Mouse (Mus musculus) heart, postnatal 25 days (tissue): ENCODE results near the gene Fosb. TPM values are rescaled to one million over a fixed set of nuclear protein-coding genes. Genes with fewer than 3 reads are reported as not detected.
"Not testable (repeated sequence)": the region's sequence is repeated elsewhere in the genome, so short reads cannot be mapped to it uniquely, and the experiment has no call there.

Experiments used
- DNase-seq: peaks from one replicate; pipeline ENCODE4 v3.0.0; 2022; ENCODE audit warnings: low spot score
- intact Hi-C: fragments of 180-260 bp; cut with DNase I; formaldehyde crosslinking; loops from one replicate; pipeline ENCODE4 v1.15.1; 2025
- total RNA-seq, 2 experiments: library from RNA; stranded (reverse); gene quantifications; 2 replicates each; pipeline ENCODE4 v1.2.3; 2021

The Fosb gene
- total RNA-seq, 2 experiments from 2014 or later, result 0.59 to 0.81 TPM

GRCm38 (mm10) chr7:19290969-19291596, 18.8 kb downstream of the Fosb start:
- no peak for DNase-seq
- intact Hi-C loops, result no loop called here

- intact Hi-C loops, result no loop called here
Observed at GRCm38 (mm10) chr7:19284763-19285162, 25.1 kb downstream of the Fosb start.

GRCm38 (mm10) chr7:19283406-19283804, 26.4 kb downstream of the Fosb start:
- intact Hi-C loops, result no loop called here
- no peak for DNase-seq

More at GRCm38 (mm10) chr7:19284763-19285162, 25.1 kb downstream of the Fosb start:
- DNase-seq, result no peak

GRCm38 (mm10) chr7:19282791-19283405, 27.0 kb downstream of the Fosb start:
- DNase-seq, result no peak
- intact Hi-C loops, result no loop called here

DNA sequence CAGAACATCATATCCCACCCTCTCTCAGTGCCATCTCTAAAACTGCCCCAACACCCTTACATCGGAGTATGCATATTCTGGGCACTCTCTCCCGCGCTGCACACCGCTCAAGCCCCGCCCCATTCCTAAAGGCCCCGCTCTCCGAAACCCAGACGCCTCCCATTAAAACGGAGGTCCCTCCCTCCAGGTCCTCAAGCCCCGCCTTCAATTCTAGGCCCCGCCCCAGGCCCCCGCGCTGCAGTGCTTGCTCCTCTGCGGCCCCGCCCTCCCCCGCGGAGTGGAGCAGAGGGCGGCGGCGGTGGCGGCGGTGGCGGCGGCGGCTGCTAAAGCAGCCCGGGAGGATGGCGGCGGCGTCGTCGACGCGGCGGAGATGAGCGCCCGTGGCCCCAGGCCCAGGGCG, 27.5 kb downstream of the Fosb start, which contains the start of gene Rtn2:
Gene Rtn2, plus strand, starts transcription at position 240 of the 400 bp plus-strand sequence.
- intact Hi-C loops, result no loop called here
- no peak for DNase-seq

GRCm38 (mm10) chr7:19281680-19282304, 28.1 kb downstream of the Fosb start:
- DNase-seq, result not testable (repeated sequence)
- intact Hi-C loops, result loop anchor here (1.0 to 2.0 kb wide), 2 partner anchors 42 to 103 kb away; no protein-coding TSS in a partner anchor

GRCm38 (mm10) chr7:19279581-19280114, 30.2 kb downstream of the Fosb start, which contains the start of gene Ppm1n:
Ppm1n (minus strand) TSS chr7:19280064.
- DNase-seq, result no peak
- intact Hi-C loops, result loop anchor here (2.0 kb wide), 1 partner anchor 101 kb away; no protein-coding TSS in a partner anchor

DNA sequence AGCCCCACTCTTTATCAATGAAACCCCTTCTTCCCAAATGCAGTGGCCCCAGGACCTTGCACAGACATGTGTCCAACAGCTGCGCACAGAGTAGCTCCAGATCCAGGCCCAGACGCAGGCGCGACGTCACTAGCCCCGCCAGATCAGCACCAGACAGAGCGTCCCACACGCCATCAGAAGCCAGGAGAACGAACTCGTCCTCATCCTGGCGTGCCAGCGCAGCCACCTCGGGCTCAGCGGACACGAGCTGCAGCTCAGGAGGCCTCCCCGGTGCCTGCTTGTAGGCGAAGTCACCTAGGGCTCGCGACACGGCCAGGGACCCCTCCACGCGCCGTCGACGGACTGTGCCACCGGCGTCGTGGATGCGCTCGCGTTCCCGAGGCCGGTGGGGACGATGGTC, 30.8 kb downstream of the Fosb start:
- intact Hi-C loops, result no loop called here
- DNase-seq, result no peak

DNA sequence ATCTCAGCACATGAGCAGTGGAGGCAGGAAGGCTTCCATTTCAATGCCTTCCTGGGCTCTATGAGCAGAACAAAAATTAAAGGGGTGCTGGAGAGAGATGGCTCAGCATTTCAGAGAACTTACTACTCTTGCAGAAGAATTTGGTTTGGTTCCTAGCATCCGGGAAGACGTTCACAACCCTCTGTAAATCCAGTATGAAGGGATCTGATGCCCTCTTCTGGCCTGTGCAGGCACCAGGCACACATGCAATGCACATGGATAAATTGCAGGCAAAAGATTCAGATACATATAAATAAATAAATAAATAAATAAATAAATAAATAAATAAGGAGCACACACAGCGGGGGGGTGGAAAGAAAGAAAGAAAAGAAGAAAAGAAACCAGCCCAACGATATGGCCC, 33.6 kb downstream of the Fosb start:
- DNase-seq, result no peak
- intact Hi-C loops, result no loop called here

GRCm38 (mm10) chr7:19272173-19272764, 37.6 kb downstream of the Fosb start:
- no peak for DNase-seq
- intact Hi-C loops, result no loop called here

DNA sequence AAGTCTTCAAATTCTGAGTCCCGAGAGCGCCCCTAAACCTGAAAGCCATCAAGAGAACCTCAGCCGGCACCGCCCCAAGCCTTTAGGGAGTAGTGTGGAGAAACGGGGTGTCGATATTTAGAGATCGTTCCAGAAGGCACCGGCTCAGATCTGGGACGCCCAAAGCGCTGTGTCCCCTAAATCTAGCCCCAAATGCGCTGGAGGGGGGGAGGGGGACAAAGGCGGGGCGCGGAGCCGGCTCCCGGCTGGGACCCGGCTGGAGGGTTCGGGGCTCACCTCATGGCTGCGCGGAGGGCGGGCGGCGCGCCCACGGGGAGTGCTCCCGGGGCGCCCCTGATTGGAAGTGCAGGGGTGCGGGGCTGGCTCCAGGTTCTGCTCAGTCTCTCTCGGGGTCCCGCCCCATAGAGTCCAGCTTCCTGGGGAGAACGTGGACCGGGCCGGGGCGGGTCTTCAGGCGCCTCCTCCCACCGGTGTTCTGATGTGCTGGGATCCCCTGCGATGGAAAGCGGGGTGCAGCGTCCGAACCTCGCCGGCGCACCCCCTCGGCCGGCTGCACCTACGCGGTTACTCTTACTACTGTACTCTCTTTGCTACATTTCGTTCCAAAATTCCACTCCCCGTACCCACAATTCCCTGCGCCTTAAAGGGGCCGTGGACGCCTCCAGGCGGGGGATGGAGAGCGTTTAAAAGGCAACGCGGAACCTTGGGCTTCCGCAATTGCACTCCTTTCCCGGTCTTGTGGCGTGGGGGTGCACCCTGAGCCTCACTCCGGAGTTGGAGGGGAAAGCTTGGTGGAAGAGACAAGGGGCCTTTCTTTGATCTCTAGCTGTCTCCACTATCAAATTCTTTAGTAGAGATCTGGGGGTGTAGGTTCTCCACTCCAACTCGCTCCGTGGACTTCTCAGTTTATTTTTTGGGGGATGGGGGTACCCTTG, 38.3 kb downstream of the Fosb start, which contains the start of gene Vasp:
Gene Vasp, minus strand, starts transcription at position 580 of the 935 bp plus-strand sequence.
- intact Hi-C loops, result no loop called here
- DNase-seq, result peak; percentile 75

GRCm38 (mm10) chr7:19270509-19271237, 39.2 kb downstream of the Fosb start:
- intact Hi-C loops, result no loop called here
- no peak for DNase-seq

DNA sequence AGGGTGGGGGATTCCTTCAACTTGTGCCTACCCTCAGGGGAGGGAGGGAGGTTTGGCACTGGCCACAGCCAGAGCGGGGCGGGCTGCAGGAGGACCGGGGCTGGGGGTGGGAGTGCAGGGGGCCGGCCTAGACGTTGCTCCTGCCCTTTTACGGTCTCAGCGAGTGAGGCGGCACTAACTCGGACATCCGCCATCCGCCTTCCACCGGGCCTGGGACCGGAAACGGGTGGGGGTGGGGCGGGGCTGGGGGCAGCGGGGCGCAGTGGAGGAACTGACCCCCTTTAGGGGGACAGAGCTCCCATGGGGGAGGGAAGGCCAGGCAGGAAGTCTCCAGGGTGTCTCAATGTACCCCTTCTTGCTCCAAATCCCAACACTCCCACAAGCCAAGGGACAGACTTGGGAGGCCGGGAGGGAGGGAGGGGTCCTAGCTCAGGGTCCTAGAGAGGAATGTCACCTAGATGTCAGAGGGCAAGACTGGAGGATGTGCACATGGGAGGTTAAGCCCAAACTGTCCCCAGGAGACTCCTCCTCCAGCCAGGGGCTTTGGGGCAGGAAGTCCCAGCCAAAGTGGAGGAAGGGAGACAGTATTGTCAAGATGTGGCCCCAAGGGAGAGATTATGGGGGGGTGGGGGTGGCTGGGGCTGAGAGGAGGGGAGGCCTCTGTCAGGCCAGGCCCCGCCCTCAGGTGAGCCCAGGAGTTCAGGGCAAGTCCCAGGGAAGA, 40.0 kb downstream of the Fosb start:
- DNase-seq, result peak; percentile 64
- intact Hi-C loops, result no loop called here

DNA sequence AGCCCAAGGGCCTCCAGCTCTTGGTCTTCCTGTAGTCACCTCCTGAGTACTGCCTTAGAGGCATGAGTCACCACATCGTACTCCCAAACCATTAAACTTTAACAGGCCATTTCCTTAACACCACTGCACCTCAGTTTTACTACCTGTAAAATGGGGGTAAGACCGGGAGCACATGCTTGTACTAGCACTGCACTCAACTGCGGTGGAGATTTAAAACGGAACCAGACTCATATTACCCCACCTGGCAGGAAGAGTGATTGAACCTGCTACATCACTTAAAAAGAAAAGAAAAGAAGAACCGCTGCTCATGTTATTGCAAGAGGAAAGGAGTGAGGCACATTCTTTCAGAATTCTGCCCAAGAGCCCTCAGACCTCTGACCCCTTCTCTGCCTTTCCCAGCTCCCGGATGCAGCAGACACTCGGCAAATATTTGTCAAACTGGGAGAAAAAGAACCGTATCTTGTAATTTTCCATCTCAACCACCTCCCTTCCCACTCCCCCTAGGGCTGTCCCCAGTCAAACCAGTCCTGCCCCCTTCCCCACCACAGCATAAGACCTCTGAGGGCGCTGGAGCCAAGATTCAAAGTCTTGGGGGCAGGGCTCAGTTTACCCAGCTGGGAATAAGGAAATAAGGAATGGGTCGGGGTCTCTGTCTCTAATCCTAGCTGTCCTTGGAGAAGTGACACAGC, 40.7 kb downstream of the Fosb start:
- no peak for DNase-seq
- intact Hi-C loops, result no loop called here

DNA sequence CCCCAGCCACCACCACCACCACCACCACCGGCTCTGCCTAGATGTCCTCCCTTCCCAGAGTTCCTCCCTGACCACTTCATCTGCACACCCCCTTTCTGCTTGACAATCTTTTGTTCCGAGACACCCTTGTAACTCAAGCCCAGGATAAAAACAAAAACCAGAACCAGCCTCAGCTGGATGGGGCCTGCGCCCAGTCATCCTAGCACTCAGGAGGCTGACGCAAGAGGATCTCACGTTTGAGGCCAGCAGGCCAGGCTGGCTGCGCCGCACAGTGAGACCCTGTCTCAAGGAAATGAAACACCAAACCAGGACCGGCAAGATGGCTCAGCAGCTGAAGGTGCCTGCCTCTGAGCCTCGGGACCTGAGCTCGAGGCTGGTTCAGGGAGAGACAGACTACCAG, 42.8 kb downstream of the Fosb start:
- no peak for DNase-seq
- intact Hi-C loops, result no loop called here

DNA sequence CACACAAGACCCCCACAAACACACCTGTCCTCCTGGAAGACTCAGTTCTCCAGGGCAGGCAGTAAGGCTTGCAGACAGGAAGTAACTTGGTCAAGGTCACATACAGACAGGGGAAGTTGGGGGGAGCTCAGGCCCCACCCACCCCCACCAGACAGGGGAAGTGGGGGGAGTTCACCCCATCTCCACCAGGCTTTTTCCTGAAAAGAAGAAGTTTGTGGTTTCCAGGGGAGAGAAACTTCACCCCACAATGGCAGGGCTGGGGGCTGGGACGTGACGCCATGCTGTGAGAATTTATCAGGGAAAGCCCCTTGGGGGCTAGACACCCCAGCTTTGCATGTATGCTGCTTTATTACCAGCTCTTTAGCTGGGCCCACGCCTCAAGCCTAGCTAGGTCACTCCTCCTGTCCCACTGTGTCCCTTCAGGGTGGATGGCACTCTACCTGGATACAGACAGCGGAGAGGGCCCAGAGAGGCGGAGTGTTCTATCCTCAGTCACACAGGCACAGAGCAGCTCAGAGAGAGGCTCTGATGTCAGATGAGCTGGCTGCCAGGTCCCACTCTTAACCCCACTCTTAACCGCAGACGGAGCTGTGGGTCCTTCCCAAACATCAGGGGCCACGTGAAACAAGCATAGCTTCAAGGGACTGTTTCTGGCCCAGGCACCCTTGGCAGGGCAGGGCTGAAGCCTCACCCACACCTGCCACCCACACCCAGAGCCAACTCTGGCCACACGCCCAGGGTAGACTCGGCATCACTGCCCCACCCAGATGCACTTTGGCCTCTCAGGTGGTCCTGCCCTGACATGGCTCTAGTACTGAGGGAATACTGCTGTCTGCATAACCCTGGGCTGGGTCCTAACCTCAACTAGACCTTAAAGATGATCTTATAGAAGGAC, 43.7 kb downstream of the Fosb start:
- intact Hi-C loops, result no loop called here
- no peak for DNase-seq
